Mouse (Mus musculus) limb, embryonic 12.5 days (tissue): Measurements from ENCODE around the gene Atr. TPM values are rescaled to one million over a fixed set of nuclear protein-coding genes. Genes with fewer than 3 reads are reported as not detected.
A peak's percentile ranks its signal among the peaks of the same experiment; 100 is the strongest.
"Not testable (repeated sequence)": the region's sequence is repeated elsewhere in the genome, so short reads cannot be mapped to it uniquely, and the experiment has no call there.

Source experiments
- ATAC-seq: fragments of 200-750 bp; cut with Nextera tagmentation; 2 replicates; pipeline ENCODE4 v1.8.0; 2017; ENCODE audit warnings: low read depth, moderate TSS enrichment; ENCODE audit not compliant: insufficient number of reproducible peaks, insufficient read depth, low FRiP score, low TSS enrichment
- H3K27ac ChIP-seq: fragments of 300-500 bp; sonication (generic); 2 replicates; pipeline ENCODE4 v1.5.1; 2016; ENCODE audit warnings: mild to moderate bottlenecking, moderate library complexity
- H3K27me3 ChIP-seq: fragments of 300-500 bp; sonication (generic); 2 replicates; pipeline ENCODE4 v1.6.1; 2016; ENCODE audit warnings: mild to moderate bottlenecking, moderate library complexity
- H3K36me3 ChIP-seq: fragments of 300-500 bp; sonication (generic); 2 replicates; pipeline ENCODE4 v1.6.1; 2016; ENCODE audit warnings: mild to moderate bottlenecking, moderate library complexity
- H3K4me1 ChIP-seq: fragments of 300-500 bp; sonication (generic); replicated peaks from 2 replicates; pipeline ENCODE4 v1.6.1; 2016
- H3K4me2 ChIP-seq: fragments of 300-500 bp; sonication (generic); 2 replicates; pipeline ENCODE4 v1.6.1; 2016; ENCODE audit warnings: mild to moderate bottlenecking, moderate library complexity
- H3K4me3 ChIP-seq: fragments of 300-500 bp; sonication (generic); replicated peaks from 2 replicates; pipeline ENCODE4 v1.5.1; 2016; ENCODE audit warnings: mild to moderate bottlenecking
- H3K9ac ChIP-seq: fragments of 300-500 bp; sonication (generic); replicated peaks from 2 replicates; pipeline ENCODE4 v1.6.1; 2016; ENCODE audit warnings: mild to moderate bottlenecking, moderate library complexity
- H3K9me3 ChIP-seq: fragments of 300-500 bp; sonication (generic); 2 replicates; pipeline ENCODE4 v1.6.1; 2016; ENCODE audit warnings: mild to moderate bottlenecking, moderate library complexity
- WGBS: fragments of 180-500 bp; shearing (Covaris S2); methylation state at CpG from one replicate; pipeline ENCODE4 v1.1.7; 2016; 5-methylcytosine and 5-hydroxymethylcytosine counted together
- polyA plus RNA-seq: library from polyadenylated mRNA; unstranded; fragments of >200 nt; fragmentation: Nextera tagmentation; extraction: Ambion mirVana; gene quantifications from 2 replicates; pipeline ENCODE4 v1.2.1, GENCODE M21; 2016

The Atr gene
- polyA plus RNA-seq, 1 experiment from 2014 or later: 28.6 TPM

DNA sequence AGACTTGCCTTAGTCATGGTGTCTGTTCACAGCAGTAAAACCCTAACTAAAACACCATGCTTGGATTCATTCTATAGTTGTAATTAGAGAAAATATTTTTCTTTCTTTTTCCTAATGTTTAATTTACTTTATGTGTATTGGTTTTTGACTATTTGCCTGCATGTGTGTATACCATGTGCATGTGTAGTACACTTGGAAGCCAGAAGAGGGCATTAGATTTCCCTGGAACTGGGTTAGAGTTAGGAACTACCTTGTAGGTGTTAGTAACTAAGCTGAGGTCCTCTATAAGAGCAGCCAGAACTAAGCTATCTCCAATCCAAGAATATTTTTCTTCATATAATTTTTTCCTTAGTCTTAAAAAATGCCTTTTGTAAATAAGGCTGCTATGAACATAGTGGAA is 75.5 kb downstream of the Atr start:
- no peaks in the 10 kb centered on the region for H3K27me3 ChIP-seq

DNA sequence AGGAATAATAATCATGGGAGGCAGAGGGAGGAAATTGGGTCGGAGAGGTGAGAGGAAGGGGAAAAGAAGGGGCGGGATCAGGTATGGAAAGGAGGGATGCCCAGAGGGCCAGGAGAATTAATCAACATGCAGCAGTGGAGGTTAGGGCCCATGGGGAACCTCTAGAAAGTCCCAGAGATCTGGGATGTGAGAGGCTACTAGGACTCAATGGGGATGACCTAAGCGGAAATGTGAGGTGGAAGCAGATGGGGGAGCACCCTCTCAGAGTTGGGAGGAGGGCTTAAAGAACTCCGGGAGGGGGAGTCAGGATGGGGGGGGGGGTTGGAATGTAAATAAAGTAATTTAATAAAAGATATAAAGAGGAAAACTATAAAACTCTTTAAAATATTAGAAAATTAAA is 96.3 kb downstream of the Atr start:
- Histone ChIP-seq H3K36me3 (peaks cover 18% of the 10 kb centered on the region), H3K9ac (no peak overlapping the region), H3K4me1 (0 out of 2 replicates have a peak, but pooled peaks cover 5% of the 10 kb centered on the region), H3K27ac (no peak overlapping the region), H3K4me2 (peak overlapping the region; percentile 71), H3K27me3 (no peaks in the 10 kb centered on the region), H3K9me3 (no peaks in the 10 kb centered on the region), H3K4me3 (peak overlapping the region; percentile 94; the same call in 1 of the 2 replicates)
- 78% methylated on average over 4 of the region's 4 CpGs for WGBS
- no peak for ATAC-seq

More for the DNA sequence above, 75.5 kb downstream of the Atr start:
- Histone ChIP-seq H3K9ac (no peak overlapping the region), H3K4me1 (no peaks in the 10 kb centered on the region), H3K36me3 (peaks cover 32% of the 10 kb centered on the region), H3K27ac (no peak overlapping the region), H3K4me3 (no peak overlapping the region), H3K4me2 (no peak overlapping the region), H3K9me3 (no peaks in the 10 kb centered on the region)
- no peak for ATAC-seq

DNA sequence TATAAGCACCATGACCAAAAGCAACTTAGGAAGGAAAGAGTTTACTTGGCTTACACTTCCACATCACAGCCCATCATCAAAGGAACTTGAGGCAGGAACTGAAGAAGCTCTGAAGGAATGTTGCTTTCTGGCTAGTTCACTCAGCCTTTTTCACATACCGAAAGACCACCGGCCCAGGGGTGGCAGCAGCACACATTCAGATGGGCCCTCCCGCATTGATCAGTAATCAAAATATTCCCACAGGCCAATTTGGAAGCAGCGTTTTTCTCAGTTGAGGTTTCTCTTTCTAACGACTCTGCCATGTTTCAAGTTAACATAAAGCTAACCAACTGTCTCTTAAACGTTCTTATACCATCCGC is 96.8 kb downstream of the Atr start:
- Histone ChIP-seq H3K4me1 (0 out of 2 replicates have a peak, but pooled peaks cover 5% of the 10 kb centered on the region), H3K4me3 (peak overlapping the region; percentile 94), H3K9me3 (no peaks in the 10 kb centered on the region), H3K9ac (peak overlapping the region; percentile 96; the same call in 1 of the 2 replicates), H3K4me2 (peak overlapping the region; percentile 71), H3K27ac (peak overlapping the region; percentile 94), H3K36me3 (peaks cover 21% of the 10 kb centered on the region), H3K27me3 (no peaks in the 10 kb centered on the region)
- under 1% methylated on average over 7 of the region's 7 CpGs for WGBS
- peak; percentile 75 for ATAC-seq

DNA sequence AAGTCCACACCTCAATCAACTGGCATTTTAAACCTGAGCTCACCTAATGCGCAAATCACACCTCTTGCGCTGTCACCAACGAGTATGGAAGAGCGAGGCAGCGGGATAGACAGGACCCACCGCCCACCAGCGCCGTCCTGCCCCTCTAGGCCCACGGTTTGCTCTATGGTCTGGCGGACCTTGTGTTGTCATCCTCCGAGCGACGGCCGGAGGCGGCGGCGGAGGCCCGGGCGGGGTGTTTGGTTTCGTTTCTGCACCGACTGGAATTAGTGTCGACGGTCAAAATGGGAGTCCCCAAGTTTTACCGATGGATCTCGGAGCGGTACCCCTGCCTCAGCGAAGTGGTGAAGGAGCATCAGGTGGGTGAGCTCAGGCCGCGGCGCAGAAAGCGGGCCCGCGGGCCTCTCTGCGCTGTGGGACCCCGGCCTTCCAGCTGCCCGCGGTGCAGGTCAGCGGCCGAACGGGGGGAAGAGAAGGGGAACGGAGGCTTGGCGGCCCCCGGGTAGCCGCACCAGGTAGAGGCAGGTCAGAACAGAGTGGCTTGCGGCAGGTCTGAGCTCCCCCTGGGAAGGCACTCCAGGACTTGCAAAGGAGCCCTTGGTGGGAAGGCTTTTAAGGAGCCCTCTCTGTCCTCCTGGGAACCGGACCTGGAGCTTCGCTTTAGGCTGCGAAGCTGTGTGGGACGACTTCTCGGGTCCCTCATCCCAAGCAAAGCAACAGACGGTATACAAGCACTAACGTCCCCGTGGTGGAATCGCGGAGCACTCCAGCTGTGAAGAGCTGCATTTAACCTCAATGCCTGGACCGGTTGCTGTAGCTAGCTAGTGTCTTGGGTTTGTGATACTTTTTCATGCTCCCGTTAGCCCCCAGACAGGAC is 97.4 kb downstream of the Atr start, which contains the start of gene Xrn1:
Gene Xrn1 (plus strand): TSS at position 176 of the 877 bp plus-strand sequence.
- Histone ChIP-seq H3K4me3 (peak within 1 kb of the TSS; percentile 94), H3K9me3 (no peaks in the 10 kb centered on the region), H3K27me3 (no peaks in the 10 kb centered on the region), H3K36me3 (peaks cover 27% of the 10 kb centered on the region), H3K9ac (peak within 1 kb of the TSS; percentile 96), H3K27ac (peak within 1 kb of the TSS; percentile 94), H3K4me2 (peak within 1 kb of the TSS; percentile 71), H3K4me1 (0 out of 2 replicates have a peak, but pooled peaks cover 5% of the 10 kb centered on the region)
- ATAC-seq: peak; percentile 98
- WGBS: under 1% methylated on average over 57 of the region's 57 CpGs

DNA sequence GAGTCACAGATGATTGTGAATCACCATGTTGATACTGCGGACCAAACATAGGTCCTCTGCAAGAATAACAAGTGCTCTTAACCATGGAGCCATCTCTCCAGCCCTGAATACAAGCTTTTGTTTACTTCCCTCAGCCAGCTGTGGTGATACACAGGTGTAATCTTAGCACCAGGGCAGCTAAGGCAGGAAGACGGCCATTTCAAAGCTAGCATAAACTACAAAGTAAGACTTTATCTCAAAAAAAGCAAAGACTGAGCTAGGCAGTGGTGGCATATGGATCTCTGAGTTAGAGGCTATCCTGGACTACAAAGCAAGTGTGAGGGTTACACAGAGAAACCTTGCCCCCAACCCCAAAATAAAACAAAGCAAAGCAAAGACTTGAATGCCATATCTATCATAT is 100.2 kb downstream of the Atr start:
- 0 out of 2 replicates have a peak, but pooled peaks cover 5% of the 10 kb centered on the region for H3K4me1 ChIP-seq
- H3K4me3 ChIP-seq: no peak overlapping the region
- no peak overlapping the region for H3K9ac ChIP-seq
- H3K27me3 ChIP-seq: no peaks in the 10 kb centered on the region
- peaks cover 21% of the 10 kb centered on the region for H3K36me3 ChIP-seq
- no peaks in the 10 kb centered on the region for H3K9me3 ChIP-seq
- 94% methylated on average over 2 of the region's 2 CpGs for WGBS
- H3K27ac ChIP-seq: no peak overlapping the region
- no peak overlapping the region for H3K4me2 ChIP-seq
- ATAC-seq: no peak

DNA sequence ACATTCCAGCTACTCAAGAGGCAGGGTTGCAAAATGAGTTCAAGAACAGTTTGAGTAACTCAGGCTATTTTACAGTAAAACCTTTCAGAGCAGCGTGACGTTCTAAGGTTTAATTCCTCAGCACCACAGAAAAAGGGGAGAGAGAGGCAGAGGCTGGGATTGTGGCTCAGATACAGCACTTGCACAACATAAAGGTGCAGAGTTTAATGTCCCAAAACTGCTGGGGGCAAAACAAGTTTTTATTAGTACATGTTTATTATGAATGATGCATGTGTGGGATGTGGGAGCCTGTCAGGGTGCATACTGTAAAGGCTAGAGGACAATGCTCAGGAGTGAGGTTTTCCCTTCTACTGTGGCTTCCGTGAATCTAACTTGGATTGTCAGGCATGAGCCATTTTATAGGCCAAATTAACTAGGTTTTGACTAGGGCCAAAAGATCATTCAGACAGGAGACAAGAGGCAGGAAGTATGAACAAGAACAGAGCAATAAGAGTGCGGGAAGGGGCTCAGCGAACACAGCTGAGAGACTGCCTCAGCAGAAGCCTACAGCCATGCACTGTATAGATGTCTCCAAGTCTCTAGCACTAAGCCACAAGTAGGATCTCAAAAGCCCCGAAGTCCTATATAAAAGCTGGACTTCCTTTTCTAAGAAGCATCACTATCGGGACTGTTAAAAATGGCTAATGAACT is 100.8 kb downstream of the Atr start:
- Histone ChIP-seq H3K4me1 (0 out of 2 replicates have a peak, but pooled peaks cover 5% of the 10 kb centered on the region), H3K9me3 (no peaks in the 10 kb centered on the region), H3K36me3 (peaks cover 21% of the 10 kb centered on the region), H3K27ac (no peak overlapping the region), H3K4me3 (no peak overlapping the region), H3K4me2 (no peak overlapping the region), H3K27me3 (no peaks in the 10 kb centered on the region), H3K9ac (no peak overlapping the region)
- no peak for ATAC-seq
- WGBS: 89% methylated on average over 7 of the region's 7 CpGs

DNA sequence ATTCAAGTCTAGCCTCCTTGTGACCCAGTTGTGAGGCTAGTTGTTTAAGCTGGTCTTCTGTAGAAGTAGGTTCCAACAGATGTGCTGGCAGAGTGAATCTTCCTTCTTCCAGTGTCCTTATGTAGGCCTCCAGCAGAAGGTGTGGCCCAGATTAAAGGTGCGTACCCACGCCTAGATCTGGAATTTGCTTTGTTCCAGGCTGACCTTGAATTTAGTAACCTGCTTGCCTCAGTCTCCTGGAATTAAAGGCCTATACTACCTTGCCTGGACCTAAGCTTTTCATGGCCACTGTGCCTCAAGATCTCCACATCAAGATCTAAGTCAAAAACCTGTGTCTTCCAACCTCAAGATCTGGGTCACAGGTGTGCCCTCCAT is 101.3 kb downstream of the Atr start:
- not testable (repeated sequence) for H3K27ac ChIP-seq, H3K9ac ChIP-seq, H3K4me1 ChIP-seq, ATAC-seq, H3K27me3 ChIP-seq, H3K4me3 ChIP-seq, H3K9me3 ChIP-seq, H3K4me2 ChIP-seq
- 88% methylated on average over 2 of the region's 2 CpGs for WGBS
- peaks cover 21% of the 10 kb centered on the region for H3K36me3 ChIP-seq

DNA sequence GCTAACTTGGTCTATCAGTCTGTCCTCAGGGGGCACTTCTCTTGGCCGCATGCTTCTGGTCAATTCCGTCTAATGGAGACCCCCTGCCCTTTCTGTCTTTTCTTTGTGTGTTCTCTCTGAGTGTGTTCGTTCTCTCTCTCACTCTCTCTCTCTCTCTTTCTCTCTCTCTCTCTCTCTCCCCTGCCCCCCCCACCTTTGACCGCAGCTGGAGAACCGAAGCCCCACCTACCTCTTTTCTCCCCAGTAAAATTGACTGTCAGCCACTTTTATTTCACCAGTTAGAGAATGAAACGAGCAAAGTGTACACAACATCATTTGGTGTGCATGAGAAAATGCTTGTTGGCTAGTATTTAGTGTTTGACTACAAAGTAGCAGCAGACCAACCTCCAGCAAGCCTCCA is 101.8 kb downstream of the Atr start:
- Histone ChIP-seq H3K27me3 (no peaks in the 10 kb centered on the region), H3K9me3 (no peaks in the 10 kb centered on the region), H3K4me1 (0 out of 2 replicates have a peak, but pooled peaks cover 5% of the 10 kb centered on the region), H3K4me2 (no peak overlapping the region), H3K9ac (no peak overlapping the region), H3K4me3 (no peak overlapping the region), H3K36me3 (peaks cover 24% of the 10 kb centered on the region), H3K27ac (no peak overlapping the region)
- ATAC-seq: no peak
- 87% methylated on average over 6 of the region's 6 CpGs for WGBS

DNA sequence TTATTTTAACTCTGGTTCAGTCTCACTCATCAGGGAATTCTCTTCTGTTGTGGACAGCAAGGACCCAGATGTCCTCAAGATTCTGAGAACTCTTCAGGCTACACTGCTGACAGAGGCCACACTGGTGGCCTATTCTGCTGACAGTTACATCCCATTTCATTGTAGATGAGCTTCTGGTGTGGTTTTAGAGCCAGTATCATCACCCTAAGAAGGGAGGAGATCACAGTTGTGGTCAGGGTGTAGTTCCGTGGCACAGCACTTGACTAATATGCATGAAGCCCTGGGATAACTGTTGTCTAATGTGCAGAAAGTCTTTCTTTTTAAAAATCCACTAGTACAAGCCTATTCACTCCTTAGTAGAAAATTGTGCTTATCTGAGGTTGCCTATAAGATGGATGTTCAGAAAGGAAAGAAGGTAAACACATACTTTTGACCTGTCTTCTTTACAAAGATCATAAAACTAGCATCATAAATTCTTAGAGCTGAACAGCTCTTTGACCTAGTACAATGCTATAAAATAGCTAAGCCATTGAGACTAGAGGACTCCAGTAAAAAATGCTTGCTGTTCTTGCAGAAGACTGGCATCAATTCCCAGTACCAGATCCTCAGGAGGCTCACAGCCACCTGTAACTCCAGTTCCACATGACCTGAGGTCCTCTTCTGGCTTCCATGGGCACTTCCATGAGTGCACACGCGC is 102.5 kb downstream of the Atr start:
- Histone ChIP-seq H3K4me3 (no peak overlapping the region), H3K36me3 (peaks cover 30% of the 10 kb centered on the region)

DNA sequence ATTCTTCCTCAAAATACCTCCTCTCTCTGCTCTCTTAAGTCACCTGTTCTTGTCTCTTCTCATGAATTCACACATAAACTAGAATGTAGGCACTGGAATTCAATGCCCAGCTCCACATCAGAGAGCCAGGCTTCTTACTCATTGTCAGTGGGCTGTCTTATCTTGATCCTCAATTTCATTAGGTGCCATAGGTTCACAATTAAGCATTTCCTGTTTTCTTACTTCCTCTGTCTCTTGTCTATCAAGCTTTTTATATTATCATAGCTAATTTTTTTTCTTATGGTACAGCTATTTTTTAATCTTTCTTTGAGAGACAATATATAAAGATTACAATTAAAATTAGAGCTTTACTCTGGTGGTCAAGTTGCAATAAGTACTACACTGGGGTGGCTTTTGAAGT is 103.7 kb downstream of the Atr start:
- Histone ChIP-seq H3K36me3 (peaks cover 34% of the 10 kb centered on the region), H3K4me1 (0 out of 2 replicates have a peak, but pooled peaks cover 5% of the 10 kb centered on the region), H3K4me2 (no peak overlapping the region), H3K27me3 (no peaks in the 10 kb centered on the region), H3K9me3 (no peaks in the 10 kb centered on the region), H3K27ac (no peak overlapping the region), H3K9ac (no peak overlapping the region), H3K4me3 (no peak overlapping the region)
- ATAC-seq: no peak

More for the DNA sequence above, 102.5 kb downstream of the Atr start:
- no peak overlapping the region for H3K27ac ChIP-seq
- no peaks in the 10 kb centered on the region for H3K27me3 ChIP-seq
- 0 out of 2 replicates have a peak, but pooled peaks cover 5% of the 10 kb centered on the region for H3K4me1 ChIP-seq
- no peaks in the 10 kb centered on the region for H3K9me3 ChIP-seq
- H3K4me2 ChIP-seq: no peak overlapping the region
- ATAC-seq: no peak
- 89% methylated on average over 3 of the region's 3 CpGs for WGBS
- H3K9ac ChIP-seq: no peak overlapping the region

DNA sequence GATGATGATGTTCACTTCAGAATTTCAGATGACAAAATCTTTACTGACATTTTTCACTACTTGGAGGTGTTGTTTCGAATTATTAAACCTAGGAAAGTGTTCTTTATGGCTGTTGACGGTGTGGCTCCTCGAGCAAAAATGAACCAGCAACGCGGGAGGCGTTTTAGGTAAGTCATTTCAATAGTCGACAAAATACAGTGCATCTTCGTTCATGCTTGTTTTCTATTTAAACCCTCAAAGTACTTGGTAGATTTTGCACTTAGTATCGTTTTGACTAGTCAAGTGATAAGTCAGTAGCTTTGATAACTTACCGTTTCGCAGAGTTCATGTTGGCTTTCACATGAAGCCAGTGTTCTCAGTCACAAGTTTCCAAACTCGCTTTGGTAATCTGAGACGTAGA is 106.6 kb downstream of the Atr start:
- Histone ChIP-seq H3K4me1 (no peaks in the 10 kb centered on the region), H3K36me3 (peaks cover 43% of the 10 kb centered on the region), H3K4me3 (no peak overlapping the region), H3K9me3 (no peaks in the 10 kb centered on the region), H3K27ac (no peak overlapping the region), H3K27me3 (no peaks in the 10 kb centered on the region), H3K4me2 (no peak overlapping the region), H3K9ac (no peak overlapping the region)
- ATAC-seq: no peak
- WGBS: 95% methylated on average over 13 of the region's 13 CpGs
